Mouse (Mus musculus): Measurements from ENCODE around the gene Prkd1. TPM values are rescaled to one million over a fixed set of nuclear protein-coding genes. Genes with fewer than 3 reads are reported as not detected.

The Prkd1 gene
- 3.6 TPM for polyA plus RNA-seq (2015; fragmentation: Illumina TruSeq; extraction: RNeasy Lipid Tissue Mini Kit (QIAGEN cat#74804); ENCODE audit: insufficient read depth, low read depth, low replicate concordance)

GRCm38 (mm10) chr12:50648671-50649541, at the start of gene Prkd1:
TSS of gene Prkd1 (minus strand) at chr12:50649098.

